Mouse (Mus musculus): Measurements from ENCODE around the gene Cd68. TPM values are rescaled to one million over a fixed set of nuclear protein-coding genes. Genes with fewer than 3 reads are reported as not detected.
A peak's percentile ranks its signal among the peaks of the same experiment; 100 is the strongest.
"Not testable (repeated sequence)": the region's sequence is repeated elsewhere in the genome, so short reads cannot be mapped to it uniquely, and the experiment has no call there.

The Cd68 gene
- polyA plus RNA-seq, 1 experiment from 2014 or later: 14.0 TPM

DNA sequence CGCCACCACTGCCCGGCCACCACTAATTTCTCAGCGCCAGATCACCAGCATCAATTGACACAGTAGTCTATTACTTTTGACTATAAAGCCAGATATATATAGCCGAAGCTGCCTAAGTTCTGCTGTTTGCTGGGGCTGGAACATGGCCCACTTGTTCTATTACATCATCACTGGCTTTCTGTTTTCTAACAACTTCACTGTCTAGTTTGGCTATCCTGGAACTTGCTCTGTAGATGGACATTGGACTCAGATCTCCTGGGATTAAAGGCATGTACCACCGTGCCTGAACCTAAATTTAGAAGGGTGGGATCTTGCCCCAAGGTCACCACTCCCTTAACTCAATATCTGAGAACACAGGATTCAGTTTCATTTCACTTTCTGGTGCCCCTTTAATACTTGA lies 20.1 kb downstream of the Cd68 start:
- H3K36me3 ChIP-seq (ENCODE audit: control insufficient read depth, insufficient read depth, low read length): peaks cover 32% of the 10 kb centered on the region
- no peaks in the 10 kb centered on the region for H3K4me1 ChIP-seq (ENCODE audit: control insufficient read depth, insufficient read depth, low read length)
- 84% methylated on average over 5 of the region's 5 CpGs for WGBS
- H3K27ac ChIP-seq (ENCODE audit: low read length): no peak overlapping the region
- no peak for ATAC-seq
- no peak overlapping the region for H3K4me3 ChIP-seq (ENCODE audit: low read length)
- H3K9me3 ChIP-seq (ENCODE audit: control insufficient read depth, low read length): no peaks in the 10 kb centered on the region
- H3K9ac ChIP-seq (ENCODE audit: low read depth, low read length): no peak overlapping the region
- H3K27me3 ChIP-seq (replicated peaks; ENCODE audit: control insufficient read depth, insufficient read depth, low read length): no peaks in the 10 kb centered on the region
- no peak overlapping the region for H3K4me2 ChIP-seq (ENCODE audit: low read depth, low read length)

DNA sequence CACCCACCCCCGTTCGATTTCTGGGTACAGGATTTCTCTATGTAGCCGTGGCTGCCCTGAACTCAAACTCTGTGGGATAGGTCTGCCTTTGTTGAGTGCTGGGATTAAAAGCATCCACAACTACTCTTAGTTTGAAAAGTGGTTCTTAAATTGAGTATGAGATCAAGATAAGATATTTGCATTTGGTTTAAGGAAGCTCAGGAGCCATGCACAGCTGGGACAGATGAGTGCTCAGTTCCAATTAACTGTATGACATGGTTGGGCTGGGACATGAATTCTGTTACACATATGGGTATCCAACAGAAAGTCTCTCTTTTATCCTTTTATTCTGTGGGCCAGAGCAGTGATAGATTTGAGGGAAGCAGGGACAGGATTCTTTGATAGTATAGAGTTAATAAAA lies 30.5 kb downstream of the Cd68 start:
- H3K27ac ChIP-seq (ENCODE audit: low read length): no peak overlapping the region
- no peak for ATAC-seq
- no peaks in the 10 kb centered on the region; the same call in 1 of the 2 replicates for H3K36me3 ChIP-seq (ENCODE audit: control insufficient read depth, insufficient read depth, low read length)
- no peak overlapping the region; the same call in 1 of the 2 replicates for H3K4me2 ChIP-seq (ENCODE audit: low read depth, low read length)
- WGBS: 66% methylated on average over 3 of the region's 3 CpGs
- H3K27me3 ChIP-seq (replicated peaks; ENCODE audit: control insufficient read depth, insufficient read depth, low read length): no peaks in the 10 kb centered on the region
- no peaks in the 10 kb centered on the region for H3K9me3 ChIP-seq (ENCODE audit: control insufficient read depth, low read length)
- no peak overlapping the region for H3K4me3 ChIP-seq (ENCODE audit: low read length)
- no peak overlapping the region for H3K9ac ChIP-seq (ENCODE audit: low read depth, low read length)
- H3K4me1 ChIP-seq (ENCODE audit: control insufficient read depth, insufficient read depth, low read length): peaks cover 16% of the 10 kb centered on the region

DNA sequence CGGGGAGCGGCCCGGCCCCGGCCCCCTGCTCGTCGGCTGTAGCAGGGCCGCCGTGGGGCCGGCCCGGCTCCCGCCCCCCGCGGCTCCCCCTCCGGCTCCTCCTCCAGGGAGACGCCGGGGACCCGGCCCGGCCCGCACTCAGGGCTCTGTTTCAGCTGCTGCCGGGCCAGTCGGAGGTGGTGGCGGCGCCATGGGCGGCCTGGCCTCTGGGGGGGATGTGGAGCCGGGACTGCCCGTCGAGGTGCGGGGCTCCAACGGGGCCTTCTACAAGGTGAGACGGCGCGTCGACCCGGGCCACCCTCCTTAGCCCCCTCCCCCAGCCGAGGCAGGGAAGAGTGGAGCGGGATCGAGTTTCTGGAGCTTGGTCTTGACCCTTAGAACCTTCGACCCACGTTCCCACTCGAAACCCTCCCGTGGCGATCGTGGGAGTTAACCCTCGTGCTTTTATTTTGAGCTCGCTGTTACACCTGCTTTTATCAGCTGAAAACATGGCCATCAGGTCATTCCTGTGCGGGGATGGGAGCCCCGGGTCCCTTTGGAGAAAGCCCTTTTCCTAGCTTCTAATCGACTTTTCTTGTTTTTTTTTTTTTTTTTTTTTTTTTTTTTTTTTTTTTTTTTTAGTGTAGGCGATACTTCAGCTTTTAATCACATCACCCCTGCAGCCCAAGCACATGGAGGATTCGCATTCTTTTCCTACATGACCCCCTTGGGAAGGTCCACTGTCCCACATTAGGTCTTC lies 32.7 kb downstream of the Cd68 start:
- Histone ChIP-seq H3K9ac (ENCODE audit: low read depth, low read length) (peak overlapping the region; percentile 98), H3K27me3 (replicated peaks; ENCODE audit: control insufficient read depth, insufficient read depth, low read length) (no peaks in the 10 kb centered on the region), H3K4me2 (ENCODE audit: low read depth, low read length) (peak overlapping the region; percentile 72), H3K27ac (ENCODE audit: low read length) (peak overlapping the region; percentile 96), H3K36me3 (ENCODE audit: control insufficient read depth, insufficient read depth, low read length) (no peaks in the 10 kb centered on the region), H3K9me3 (ENCODE audit: control insufficient read depth, low read length) (no peaks in the 10 kb centered on the region), H3K4me3 (ENCODE audit: low read length) (peak overlapping the region; percentile 100), H3K4me1 (ENCODE audit: control insufficient read depth, insufficient read depth, low read length) (peaks cover 16% of the 10 kb centered on the region)
- WGBS: under 1% methylated on average over 48 of the region's 50 CpGs
- ATAC-seq: peak; percentile 73

DNA sequence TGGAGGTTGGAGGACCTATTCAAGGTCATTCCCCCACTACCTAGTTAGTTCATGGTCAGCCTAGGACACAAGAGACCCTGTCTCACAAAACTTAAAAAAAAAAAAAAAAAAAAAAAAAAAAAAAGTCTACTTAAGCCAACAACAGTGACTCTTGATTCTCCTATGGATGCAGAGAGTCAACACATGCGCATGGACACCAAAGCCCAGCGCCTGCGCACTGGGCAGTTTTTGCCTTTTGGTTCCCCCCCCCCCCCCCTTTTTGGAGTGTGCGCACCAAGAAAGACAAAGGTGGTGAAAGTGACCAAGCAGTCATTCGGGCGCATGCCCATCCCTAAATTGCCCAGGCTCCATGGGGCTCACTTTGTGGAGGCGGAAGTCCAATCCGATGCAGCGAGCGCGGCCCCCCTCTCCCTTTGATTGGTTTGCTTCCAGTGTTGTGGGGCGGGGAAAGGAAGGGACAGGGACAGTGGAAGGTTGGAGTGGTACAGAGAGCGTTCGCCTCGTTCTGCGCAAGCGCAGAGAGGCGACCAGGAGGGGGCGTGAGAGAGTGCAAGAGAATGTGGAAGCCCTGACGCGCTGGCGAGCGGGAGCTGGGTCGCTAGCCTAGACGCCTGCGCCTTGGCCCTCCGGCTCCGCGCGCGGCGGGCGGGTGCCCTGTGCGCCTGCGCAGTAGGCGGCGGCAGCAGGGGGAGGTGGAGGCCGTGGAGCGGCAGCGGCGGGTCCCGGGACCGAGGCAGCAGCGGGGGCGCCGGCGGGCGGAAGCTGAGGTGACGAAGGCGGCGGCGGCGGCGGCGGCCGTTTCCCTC lies 33.5 kb downstream of the Cd68 start, which contains the start of gene Fxr2:
Fxr2 (plus strand) TSS at position 707 of the 806 bp plus-strand sequence.
- Histone ChIP-seq H3K27me3 (replicated peaks; ENCODE audit: control insufficient read depth, insufficient read depth, low read length) (no peaks in the 10 kb centered on the region), H3K9ac (ENCODE audit: low read depth, low read length) (peak within 1 kb of the TSS; percentile 98), H3K4me2 (ENCODE audit: low read depth, low read length) (peak within 1 kb of the TSS; percentile 72), H3K27ac (ENCODE audit: low read length) (peak within 1 kb of the TSS; percentile 96), H3K4me1 (ENCODE audit: control insufficient read depth, insufficient read depth, low read length) (peaks cover 16% of the 10 kb centered on the region), H3K36me3 (ENCODE audit: control insufficient read depth, insufficient read depth, low read length) (no peaks in the 10 kb centered on the region), H3K9me3 (ENCODE audit: control insufficient read depth, low read length) (no peaks in the 10 kb centered on the region), H3K4me3 (ENCODE audit: low read length) (peak within 1 kb of the TSS; percentile 100)
- WGBS: under 1% methylated on average over 38 of the region's 56 CpGs
- ATAC-seq: peak; percentile 99

DNA sequence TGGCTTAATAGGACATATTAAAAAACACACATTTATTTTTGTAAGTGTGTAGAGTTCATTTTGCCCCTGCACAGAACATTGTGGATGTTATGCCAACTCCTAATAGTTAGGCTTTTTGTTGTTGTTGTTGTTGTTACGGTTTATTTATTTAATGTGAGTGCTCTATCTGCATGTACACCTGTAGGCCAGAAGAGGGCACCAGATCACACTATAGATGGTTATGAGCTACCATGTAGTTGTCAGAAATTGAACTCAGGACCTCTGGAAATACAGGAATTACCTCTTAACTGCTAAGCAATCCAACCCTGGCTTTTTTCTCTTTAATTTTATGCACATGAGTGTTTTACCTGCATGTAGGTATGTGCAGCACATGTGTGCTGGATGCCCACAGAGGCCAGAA lies 36.2 kb downstream of the Cd68 start:
- WGBS: 60% methylated on average over 1 of the region's 1 CpGs
- ATAC-seq: no peak
- no peaks in the 10 kb centered on the region for H3K9me3 ChIP-seq (ENCODE audit: control insufficient read depth, low read length)
- H3K4me2 ChIP-seq (ENCODE audit: low read depth, low read length): no peak overlapping the region
- H3K4me1 ChIP-seq (ENCODE audit: control insufficient read depth, insufficient read depth, low read length): peaks cover 8% of the 10 kb centered on the region
- H3K27me3 ChIP-seq (replicated peaks; ENCODE audit: control insufficient read depth, insufficient read depth, low read length): no peaks in the 10 kb centered on the region
- no peak overlapping the region for H3K27ac ChIP-seq (ENCODE audit: low read length)
- H3K36me3 ChIP-seq (ENCODE audit: control insufficient read depth, insufficient read depth, low read length): no peaks in the 10 kb centered on the region
- H3K9ac ChIP-seq (ENCODE audit: low read depth, low read length): no peak overlapping the region
- no peak overlapping the region for H3K4me3 ChIP-seq (ENCODE audit: low read length)

DNA sequence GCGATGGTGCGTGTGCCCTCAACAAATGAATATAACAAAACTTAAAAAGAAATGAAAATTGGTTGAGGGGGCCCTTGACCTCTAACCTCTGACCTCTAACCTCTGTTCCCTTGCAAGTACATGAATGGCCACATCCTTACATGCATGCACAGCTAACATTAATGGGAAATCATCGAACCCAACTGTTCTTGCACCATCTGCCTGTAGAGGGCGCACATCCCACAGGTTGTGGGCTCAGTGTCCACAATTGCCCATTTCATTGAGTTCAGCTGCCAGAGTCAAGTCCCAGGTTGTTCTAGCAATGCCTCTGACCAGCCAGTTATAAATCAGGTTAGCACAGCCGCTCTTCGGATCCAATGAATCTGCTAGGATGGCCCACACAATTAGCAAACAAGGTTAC lies 37.7 kb downstream of the Cd68 start:
- Histone ChIP-seq H3K27ac (ENCODE audit: low read length) (no peak overlapping the region), H3K4me2 (ENCODE audit: low read depth, low read length) (no peak overlapping the region), H3K36me3 (ENCODE audit: control insufficient read depth, insufficient read depth, low read length) (no peaks in the 10 kb centered on the region), H3K9me3 (ENCODE audit: control insufficient read depth, low read length) (no peaks in the 10 kb centered on the region), H3K4me1 (ENCODE audit: control insufficient read depth, insufficient read depth, low read length) (no peaks in the 10 kb centered on the region), H3K9ac (ENCODE audit: low read depth, low read length) (no peak overlapping the region), H3K4me3 (ENCODE audit: low read length) (no peak overlapping the region), H3K27me3 (replicated peaks; ENCODE audit: control insufficient read depth, insufficient read depth, low read length) (no peaks in the 10 kb centered on the region)
- ATAC-seq: no peak
- 36% methylated on average over 6 of the region's 6 CpGs for WGBS

DNA sequence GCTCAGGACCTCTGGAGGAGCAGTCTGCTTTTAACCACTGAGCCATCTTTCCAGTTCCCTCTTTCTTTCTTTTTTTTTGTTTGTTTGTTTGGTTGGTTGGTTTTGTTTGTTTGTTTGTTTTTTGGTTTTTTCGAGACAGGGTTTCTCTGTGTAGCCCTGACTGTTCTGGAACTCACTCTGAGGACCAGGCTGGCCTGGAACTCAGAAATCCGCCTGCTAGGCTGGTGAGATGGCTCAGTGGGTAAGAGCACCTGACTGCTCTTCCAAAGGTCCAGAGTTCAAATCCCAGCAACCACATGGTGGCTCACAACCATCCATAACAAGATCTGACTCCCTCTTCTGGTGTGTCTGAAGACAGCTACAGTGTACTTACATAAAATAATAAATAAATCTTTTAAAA lies 41.6 kb downstream of the Cd68 start:
- 87% methylated on average over 2 of the region's 2 CpGs for WGBS
- H3K4me1 ChIP-seq (ENCODE audit: control insufficient read depth, insufficient read depth, low read length); H3K27ac ChIP-seq (ENCODE audit: low read length); ATAC-seq; H3K36me3 ChIP-seq (ENCODE audit: control insufficient read depth, insufficient read depth, low read length); H3K9me3 ChIP-seq (ENCODE audit: control insufficient read depth, low read length); H3K27me3 ChIP-seq (replicated peaks; ENCODE audit: control insufficient read depth, insufficient read depth, low read length); H3K4me3 ChIP-seq (ENCODE audit: low read length); H3K4me2 ChIP-seq (ENCODE audit: low read depth, low read length); H3K9ac ChIP-seq (ENCODE audit: low read depth, low read length): not testable (repeated sequence)

DNA sequence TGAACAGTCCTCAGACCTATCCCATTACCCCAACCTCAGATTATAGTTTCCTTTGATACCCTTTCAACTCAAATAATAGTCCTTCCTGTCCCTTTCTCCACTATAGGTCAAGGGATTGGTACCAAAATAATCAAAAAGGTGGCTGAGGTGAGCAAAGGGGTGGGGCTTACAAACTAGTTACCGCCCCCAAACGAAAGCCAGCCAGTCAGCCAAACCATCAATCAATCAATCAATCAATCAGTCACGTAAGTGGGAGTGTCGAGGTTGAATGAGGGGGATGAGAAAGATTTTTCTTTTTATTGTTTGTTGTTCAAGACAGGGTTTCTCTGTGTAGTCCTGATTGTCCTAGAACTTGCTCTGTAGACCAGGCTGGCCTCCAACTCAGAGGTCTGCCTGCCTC lies 42.9 kb downstream of the Cd68 start:
- H3K27me3 ChIP-seq (replicated peaks; ENCODE audit: control insufficient read depth, insufficient read depth, low read length): no peaks in the 10 kb centered on the region
- peak overlapping the region; percentile 81 for H3K9ac ChIP-seq (ENCODE audit: low read depth, low read length)
- H3K4me1 ChIP-seq (ENCODE audit: control insufficient read depth, insufficient read depth, low read length): peaks cover 9% of the 10 kb centered on the region
- peak overlapping the region; percentile 69; the same call in 1 of the 2 replicates for H3K4me3 ChIP-seq (ENCODE audit: low read length)
- no peak overlapping the region for H3K27ac ChIP-seq (ENCODE audit: low read length)
- no peaks in the 10 kb centered on the region for H3K36me3 ChIP-seq (ENCODE audit: control insufficient read depth, insufficient read depth, low read length)
- 71% methylated on average over 4 of the region's 4 CpGs for WGBS
- H3K4me2 ChIP-seq (ENCODE audit: low read depth, low read length): peak overlapping the region; percentile 88
- no peak for ATAC-seq
- no peaks in the 10 kb centered on the region for H3K9me3 ChIP-seq (ENCODE audit: control insufficient read depth, low read length)

DNA sequence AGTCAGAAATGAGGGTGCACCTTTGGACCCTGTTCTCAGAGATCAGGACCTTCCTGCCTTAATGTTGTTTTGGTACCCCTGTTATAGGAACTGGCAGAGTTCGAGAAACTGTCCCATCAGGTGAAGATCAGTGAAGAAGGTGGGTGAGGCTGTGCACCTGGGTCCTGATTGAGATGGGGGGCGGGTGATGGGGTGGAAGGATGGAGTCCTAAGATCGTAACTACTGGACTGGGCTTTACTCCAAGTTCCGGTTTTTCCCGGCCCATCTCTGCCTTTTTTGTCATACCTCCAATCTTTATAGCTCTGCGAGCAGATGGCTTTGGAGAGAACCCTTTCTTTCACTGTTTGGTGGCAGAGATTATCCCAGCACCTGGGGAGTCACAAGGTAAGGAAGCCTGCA lies 43.5 kb downstream of the Cd68 start:
- H3K27ac ChIP-seq (ENCODE audit: low read length): no peak overlapping the region
- H3K4me3 ChIP-seq (ENCODE audit: low read length): peak overlapping the region; percentile 69
- peak overlapping the region; percentile 88 for H3K4me2 ChIP-seq (ENCODE audit: low read depth, low read length)
- peak; percentile 21; the same call in 1 of the 2 replicates for ATAC-seq
- WGBS: 22% methylated on average over 6 of the region's 6 CpGs
- H3K36me3 ChIP-seq (ENCODE audit: control insufficient read depth, insufficient read depth, low read length): no peaks in the 10 kb centered on the region
- H3K27me3 ChIP-seq (replicated peaks; ENCODE audit: control insufficient read depth, insufficient read depth, low read length): no peaks in the 10 kb centered on the region
- peak overlapping the region; percentile 81 for H3K9ac ChIP-seq (ENCODE audit: low read depth, low read length)
- peaks cover 9% of the 10 kb centered on the region for H3K4me1 ChIP-seq (ENCODE audit: control insufficient read depth, insufficient read depth, low read length)
- H3K9me3 ChIP-seq (ENCODE audit: control insufficient read depth, low read length): no peaks in the 10 kb centered on the region

Measured in intestine, embryonic 16.5 days (tissue).